Mouse (Mus musculus): ENCODE measurements around the gene Cd4. TPM values are rescaled to one million over a fixed set of nuclear protein-coding genes. Genes with fewer than 3 reads are reported as not detected.

The Cd4 gene
- polyA plus RNA-seq, 1 experiment from 2014 or later, result not detected

- no peaks in the 10 kb centered on the region for H3K36me3 ChIP-seq (ENCODE audit: control insufficient read depth, insufficient read depth, low read length)
- ATAC-seq (ENCODE audit: insufficient number of reproducible peaks, low FRiP score, low TSS enrichment, low read depth), result no peak
- no peaks in the 10 kb centered on the region for H3K9me3 ChIP-seq (ENCODE audit: control insufficient read depth, low read length)
- WGBS, result 12% methylated on average over 8 of the region's 8 CpGs
- H3K4me1 ChIP-seq (ENCODE audit: control insufficient read depth, insufficient read depth, low read length), result peaks cover 37% of the 10 kb centered on the region
- H3K9ac ChIP-seq (ENCODE audit: low read length), result peak overlapping the region; percentile 35; the same call in 1 of the 2 replicates
- no peak overlapping the region for H3K4me3 ChIP-seq (ENCODE audit: low read depth, low read length)
- H3K27ac ChIP-seq (replicated peaks; ENCODE audit: low read depth, low read length), result no peak overlapping the region
- no peak for DNase-seq (ENCODE audit: low spot score)
- peak overlapping the region; percentile 88; the same call in 1 of the 2 replicates for H3K4me2 ChIP-seq (ENCODE audit: low read depth, severe bottlenecking)
- peaks cover 4% of the 10 kb centered on the region; the same call in 1 of the 2 replicates for H3K27me3 ChIP-seq (ENCODE audit: control insufficient read depth, insufficient read depth, low read length)
Observed at GRCm38 (mm10) chr6:124862406-124863124, 25.5 kb downstream of the Cd4 start.

GRCm38 (mm10) chr6:124861802-124862201 is 26.2 kb downstream of the Cd4 start:
- Histone ChIP-seq H3K9me3 (ENCODE audit: control insufficient read depth, low read length) (no peaks in the 10 kb centered on the region), H3K4me2 (ENCODE audit: low read depth, severe bottlenecking) (no peak overlapping the region), H3K27me3 (ENCODE audit: control insufficient read depth, insufficient read depth, low read length) (peaks cover 4% of the 10 kb centered on the region; the same call in 1 of the 2 replicates), H3K36me3 (ENCODE audit: control insufficient read depth, insufficient read depth, low read length) (no peaks in the 10 kb centered on the region), H3K9ac (ENCODE audit: low read length) (peak overlapping the region; percentile 23; the same call in 1 of the 2 replicates), H3K4me1 (ENCODE audit: control insufficient read depth, insufficient read depth, low read length) (peaks cover 37% of the 10 kb centered on the region), H3K4me3 (ENCODE audit: low read depth, low read length) (no peak overlapping the region), H3K27ac (replicated peaks; ENCODE audit: low read depth, low read length) (no peak overlapping the region)
- no peak for ATAC-seq (ENCODE audit: insufficient number of reproducible peaks, low FRiP score, low TSS enrichment, low read depth)
- no peak for DNase-seq (ENCODE audit: low spot score)
- WGBS, result 36% methylated on average over 3 of the region's 3 CpGs

GRCm38 (mm10) chr6:124861266-124861665 is 26.8 kb downstream of the Cd4 start:
- Histone ChIP-seq H3K27me3 (ENCODE audit: control insufficient read depth, insufficient read depth, low read length) (peaks cover 4% of the 10 kb centered on the region; the same call in 1 of the 2 replicates), H3K36me3 (ENCODE audit: control insufficient read depth, insufficient read depth, low read length) (no peaks in the 10 kb centered on the region), H3K4me3 (ENCODE audit: low read depth, low read length) (no peak overlapping the region), H3K9me3 (ENCODE audit: control insufficient read depth, low read length) (no peaks in the 10 kb centered on the region), H3K27ac (replicated peaks; ENCODE audit: low read depth, low read length) (no peak overlapping the region), H3K4me2 (ENCODE audit: low read depth, severe bottlenecking) (no peak overlapping the region), H3K9ac (ENCODE audit: low read length) (no peak overlapping the region), H3K4me1 (ENCODE audit: control insufficient read depth, insufficient read depth, low read length) (peaks cover 38% of the 10 kb centered on the region)
- WGBS, result 79% methylated on average over 19 of the region's 19 CpGs
- no peak for ATAC-seq (ENCODE audit: insufficient number of reproducible peaks, low FRiP score, low TSS enrichment, low read depth)
- DNase-seq (ENCODE audit: low spot score), result no peak

GRCm38 (mm10) chr6:124860511-124860910 is 27.5 kb downstream of the Cd4 start:
- no peak overlapping the region for H3K9ac ChIP-seq (ENCODE audit: low read length)
- WGBS, result 90% methylated on average over 9 of the region's 9 CpGs
- peaks cover 4% of the 10 kb centered on the region; the same call in 1 of the 2 replicates for H3K27me3 ChIP-seq (ENCODE audit: control insufficient read depth, insufficient read depth, low read length)
- peaks cover 41% of the 10 kb centered on the region for H3K4me1 ChIP-seq (ENCODE audit: control insufficient read depth, insufficient read depth, low read length)
- H3K36me3 ChIP-seq (ENCODE audit: control insufficient read depth, insufficient read depth, low read length), result no peaks in the 10 kb centered on the region
- DNase-seq (ENCODE audit: low spot score) (no peak), ATAC-seq (ENCODE audit: insufficient number of reproducible peaks, low FRiP score, low TSS enrichment, low read depth) (no peak)
- H3K27ac ChIP-seq (replicated peaks; ENCODE audit: low read depth, low read length), result no peak overlapping the region
- no peak overlapping the region for H3K4me3 ChIP-seq (ENCODE audit: low read depth, low read length)
- no peak overlapping the region for H3K4me2 ChIP-seq (ENCODE audit: low read depth, severe bottlenecking)
- no peaks in the 10 kb centered on the region for H3K9me3 ChIP-seq (ENCODE audit: control insufficient read depth, low read length)

- peak overlapping the region; percentile 12; the same call in 1 of the 2 replicates for H3K4me2 ChIP-seq (ENCODE audit: low read depth, severe bottlenecking)
- H3K36me3 ChIP-seq (ENCODE audit: control insufficient read depth, insufficient read depth, low read length), result no peaks in the 10 kb centered on the region
- peak; percentile 93 for DNase-seq (ENCODE audit: low spot score)
- H3K27me3 ChIP-seq (ENCODE audit: control insufficient read depth, insufficient read depth, low read length), result peaks cover 4% of the 10 kb centered on the region; the same call in 1 of the 2 replicates
- no peak for ATAC-seq (ENCODE audit: insufficient number of reproducible peaks, low FRiP score, low TSS enrichment, low read depth)
- peak overlapping the region; percentile 17; the same call in 1 of the 2 replicates for H3K9ac ChIP-seq (ENCODE audit: low read length)
- no peak overlapping the region for H3K27ac ChIP-seq (replicated peaks; ENCODE audit: low read depth, low read length)
- WGBS, result 10% methylated on average over 12 of the region's 12 CpGs
- H3K4me1 ChIP-seq (ENCODE audit: control insufficient read depth, insufficient read depth, low read length), result peaks cover 41% of the 10 kb centered on the region
- no peak overlapping the region for H3K4me3 ChIP-seq (ENCODE audit: low read depth, low read length)
- no peaks in the 10 kb centered on the region for H3K9me3 ChIP-seq (ENCODE audit: control insufficient read depth, low read length)
Observed at GRCm38 (mm10) chr6:124859725-124860124, 28.3 kb downstream of the Cd4 start.

GRCm38 (mm10) chr6:124858561-124859318 is 29.3 kb downstream of the Cd4 start:
- Histone ChIP-seq H3K36me3 (ENCODE audit: control insufficient read depth, insufficient read depth, low read length) (no peaks in the 10 kb centered on the region), H3K9me3 (ENCODE audit: control insufficient read depth, low read length) (no peaks in the 10 kb centered on the region), H3K27ac (replicated peaks; ENCODE audit: low read depth, low read length) (no peak overlapping the region), H3K27me3 (ENCODE audit: control insufficient read depth, insufficient read depth, low read length) (no peaks in the 10 kb centered on the region), H3K4me2 (ENCODE audit: low read depth, severe bottlenecking) (peak overlapping the region; percentile 79; the same call in 1 of the 2 replicates), H3K9ac (ENCODE audit: low read length) (peak overlapping the region; percentile 9), H3K4me3 (ENCODE audit: low read depth, low read length) (peak overlapping the region; percentile 80; the same call in 1 of the 2 replicates), H3K4me1 (ENCODE audit: control insufficient read depth, insufficient read depth, low read length) (peaks cover 36% of the 10 kb centered on the region)
- DNase-seq (ENCODE audit: low spot score), result no peak
- ATAC-seq (ENCODE audit: insufficient number of reproducible peaks, low FRiP score, low TSS enrichment, low read depth), result no peak
- WGBS, result 70% methylated on average over 28 of the region's 28 CpGs

GRCm38 (mm10) chr6:124857840-124858530 is 30.0 kb downstream of the Cd4 start:
- Histone ChIP-seq H3K27me3 (ENCODE audit: control insufficient read depth, insufficient read depth, low read length) (no peaks in the 10 kb centered on the region), H3K9ac (ENCODE audit: low read length) (peak overlapping the region; percentile 98)

More at GRCm38 (mm10) chr6:124857840-124858530, 30.0 kb downstream of the Cd4 start:
- WGBS, result 23% methylated on average over 26 of the region's 26 CpGs
- no peak for DNase-seq (ENCODE audit: low spot score)
- H3K27ac ChIP-seq (replicated peaks; ENCODE audit: low read depth, low read length), result peak overlapping the region; percentile 98; the same call in 1 of the 2 replicates
- no peaks in the 10 kb centered on the region for H3K9me3 ChIP-seq (ENCODE audit: control insufficient read depth, low read length)
- peak overlapping the region; percentile 79 for H3K4me2 ChIP-seq (ENCODE audit: low read depth, severe bottlenecking)
- peak overlapping the region; percentile 80 for H3K4me3 ChIP-seq (ENCODE audit: low read depth, low read length)
- no peak for ATAC-seq (ENCODE audit: insufficient number of reproducible peaks, low FRiP score, low TSS enrichment, low read depth)
- no peaks in the 10 kb centered on the region for H3K36me3 ChIP-seq (ENCODE audit: control insufficient read depth, insufficient read depth, low read length)
- peaks cover 32% of the 10 kb centered on the region for H3K4me1 ChIP-seq (ENCODE audit: control insufficient read depth, insufficient read depth, low read length)

All from limb, embryonic 11.5 days (tissue).